Mouse (Mus musculus): ENCODE data around the gene Hist3h2a. TPM values are rescaled to one million over a fixed set of nuclear protein-coding genes. Genes with fewer than 3 reads are reported as not detected.

Gene Hist3h2a
- total and polyA plus RNA-seq, 3 experiments, result 13.5 to 108 (median 107) TPM

GRCm38 (mm10) chr11:58969659-58970058, 15.2 kb downstream of the Hist3h2a start:
- H3K4me1 ChIP-seq (ENCODE audit: insufficient read depth, low read depth, low read length), result peaks cover 71% of the 10 kb centered on the region
- ATAC-seq (ENCODE audit: extremely low read depth, insufficient number of reproducible peaks, low FRiP score, poor library complexity, severe bottlenecking) (no peak), DNase-seq (ENCODE audit: low spot score) (no peak)
- no peaks in the 10 kb centered on the region for H3K27me3 ChIP-seq (ENCODE audit: insufficient read depth, low read length)
- H3K9me3 ChIP-seq (replicated peaks), result no peaks in the 10 kb centered on the region
- TF ChIP-seq POLR2AphosphoS5 (IDR thresholded peaks at IDR 0.05; ENCODE audit: insufficient replicate concordance, low read depth, low read length), result no peak
- TF ChIP-seq CTCF (IDR thresholded peaks at IDR 0.05; ENCODE audit: low read depth, low read length), result no peak
- no peak for TF ChIP-seq GATA1 (IDR thresholded peaks at IDR 0.05; ENCODE audit: borderline replicate concordance, low read length)
- TF ChIP-seq TAL1 (conservative IDR thresholded peaks at IDR 0.05; ENCODE audit: low read depth, low read length), result no peak
- TF ChIP-seq GATA2 (IDR thresholded peaks at IDR 0.05; ENCODE audit: borderline replicate concordance, low read depth, low read length), result no peak
- H3K36me3 ChIP-seq (replicated peaks), result peaks cover 79% of the 10 kb centered on the region
- no peak overlapping the region for H3K4me3 ChIP-seq (ENCODE audit: low read depth, low read length)

- DNase-seq (ENCODE audit: low spot score), result no peak
- peaks cover 68% of the 10 kb centered on the region for H3K4me1 ChIP-seq (ENCODE audit: insufficient read depth, low read depth, low read length)
Measured at GRCm38 (mm10) chr11:58970831-58971530, 16.5 kb downstream of the Hist3h2a start.

GRCm38 (mm10) chr11:58971796-58972195, 17.3 kb downstream of the Hist3h2a start:
- H3K9me3 ChIP-seq (replicated peaks), result no peaks in the 10 kb centered on the region

More at GRCm38 (mm10) chr11:58970831-58971530, 16.5 kb downstream of the Hist3h2a start:
- TF ChIP-seq POLR2AphosphoS5 (IDR thresholded peaks at IDR 0.05; ENCODE audit: insufficient replicate concordance, low read depth, low read length) (no peak), TAL1 (conservative IDR thresholded peaks at IDR 0.05; ENCODE audit: low read depth, low read length) (no peak), GATA1 (IDR thresholded peaks at IDR 0.05; ENCODE audit: borderline replicate concordance, low read length) (no peak), GATA2 (IDR thresholded peaks at IDR 0.05; ENCODE audit: borderline replicate concordance, low read depth, low read length) (no peak), CTCF (IDR thresholded peaks at IDR 0.05; ENCODE audit: low read depth, low read length) (no peak)
- Histone ChIP-seq H3K36me3 (replicated peaks) (peaks cover 76% of the 10 kb centered on the region), H3K27me3 (ENCODE audit: insufficient read depth, low read length) (no peaks in the 10 kb centered on the region), H3K9me3 (replicated peaks) (no peaks in the 10 kb centered on the region), H3K4me3 (ENCODE audit: low read depth, low read length) (no peak overlapping the region; the same call in 1 of the 2 replicates)
- no peak for ATAC-seq (ENCODE audit: extremely low read depth, insufficient number of reproducible peaks, low FRiP score, poor library complexity, severe bottlenecking)

GRCm38 (mm10) chr11:58974414-58974813, 19.9 kb downstream of the Hist3h2a start:
- ATAC-seq (ENCODE audit: extremely low read depth, insufficient number of reproducible peaks, low FRiP score, poor library complexity, severe bottlenecking), result no peak
- no peak for DNase-seq (ENCODE audit: low spot score)
- peak overlapping the region; percentile 48; the same call in 1 of the 2 replicates for H3K4me3 ChIP-seq (ENCODE audit: low read depth, low read length)
- peaks cover 50% of the 10 kb centered on the region for H3K36me3 ChIP-seq (replicated peaks)
- TF ChIP-seq TAL1 (conservative IDR thresholded peaks at IDR 0.05; ENCODE audit: low read depth, low read length), result no peak
- no peak for TF ChIP-seq CTCF (IDR thresholded peaks at IDR 0.05; ENCODE audit: low read depth, low read length)
- no peak for TF ChIP-seq GATA1 (IDR thresholded peaks at IDR 0.05; ENCODE audit: borderline replicate concordance, low read length)
- no peak for TF ChIP-seq GATA2 (IDR thresholded peaks at IDR 0.05; ENCODE audit: borderline replicate concordance, low read depth, low read length)
- no peak for TF ChIP-seq POLR2AphosphoS5 (IDR thresholded peaks at IDR 0.05; ENCODE audit: insufficient replicate concordance, low read depth, low read length)
- no peaks in the 10 kb centered on the region for H3K9me3 ChIP-seq (replicated peaks)
- no peaks in the 10 kb centered on the region for H3K27me3 ChIP-seq (ENCODE audit: insufficient read depth, low read length)
- peaks cover 56% of the 10 kb centered on the region for H3K4me1 ChIP-seq (ENCODE audit: insufficient read depth, low read depth, low read length)

More at GRCm38 (mm10) chr11:58971796-58972195, 17.3 kb downstream of the Hist3h2a start:
- Histone ChIP-seq H3K4me3 (ENCODE audit: low read depth, low read length) (no peak overlapping the region), H3K36me3 (replicated peaks) (peaks cover 70% of the 10 kb centered on the region), H3K27me3 (ENCODE audit: insufficient read depth, low read length) (no peaks in the 10 kb centered on the region), H3K4me1 (ENCODE audit: insufficient read depth, low read depth, low read length) (peaks cover 65% of the 10 kb centered on the region)
- TF ChIP-seq CTCF (IDR thresholded peaks at IDR 0.05; ENCODE audit: low read depth, low read length) (no peak), GATA1 (IDR thresholded peaks at IDR 0.05; ENCODE audit: borderline replicate concordance, low read length) (no peak), TAL1 (conservative IDR thresholded peaks at IDR 0.05; ENCODE audit: low read depth, low read length) (no peak), GATA2 (IDR thresholded peaks at IDR 0.05; ENCODE audit: borderline replicate concordance, low read depth, low read length) (no peak), POLR2AphosphoS5 (IDR thresholded peaks at IDR 0.05; ENCODE audit: insufficient replicate concordance, low read depth, low read length) (no peak)
- DNase-seq (ENCODE audit: low spot score) (no peak), ATAC-seq (ENCODE audit: extremely low read depth, insufficient number of reproducible peaks, low FRiP score, poor library complexity, severe bottlenecking) (no peak)

- Histone ChIP-seq H3K36me3 (replicated peaks) (peaks cover 50% of the 10 kb centered on the region), H3K27me3 (ENCODE audit: insufficient read depth, low read length) (no peaks in the 10 kb centered on the region), H3K9me3 (replicated peaks) (no peaks in the 10 kb centered on the region), H3K4me1 (ENCODE audit: insufficient read depth, low read depth, low read length) (peaks cover 56% of the 10 kb centered on the region), H3K4me3 (ENCODE audit: low read depth, low read length) (peak overlapping the region; percentile 98)
- ATAC-seq (ENCODE audit: extremely low read depth, insufficient number of reproducible peaks, low FRiP score, poor library complexity, severe bottlenecking), result no peak
- TF ChIP-seq GATA2 (IDR thresholded peaks at IDR 0.05; ENCODE audit: borderline replicate concordance, low read depth, low read length) (no peak), CTCF (IDR thresholded peaks at IDR 0.05; ENCODE audit: low read depth, low read length) (no peak), GATA1 (IDR thresholded peaks at IDR 0.05; ENCODE audit: borderline replicate concordance, low read length) (no peak), TAL1 (conservative IDR thresholded peaks at IDR 0.05; ENCODE audit: low read depth, low read length) (no peak), POLR2AphosphoS5 (IDR thresholded peaks at IDR 0.05; ENCODE audit: insufficient replicate concordance, low read depth, low read length) (no peak)
- DNase-seq (ENCODE audit: low spot score), result no peak
Measured at GRCm38 (mm10) chr11:58977150-58977549, 22.7 kb downstream of the Hist3h2a start.

- Histone ChIP-seq H3K36me3 (replicated peaks) (peaks cover 50% of the 10 kb centered on the region), H3K9me3 (replicated peaks) (no peaks in the 10 kb centered on the region), H3K27me3 (ENCODE audit: insufficient read depth, low read length) (no peaks in the 10 kb centered on the region), H3K4me3 (ENCODE audit: low read depth, low read length) (peak overlapping the region; percentile 98), H3K4me1 (ENCODE audit: insufficient read depth, low read depth, low read length) (peaks cover 57% of the 10 kb centered on the region)
- DNase-seq (ENCODE audit: low spot score), result no peak
- no peak for ATAC-seq (ENCODE audit: extremely low read depth, insufficient number of reproducible peaks, low FRiP score, poor library complexity, severe bottlenecking)
- TF ChIP-seq GATA1 (IDR thresholded peaks at IDR 0.05; ENCODE audit: borderline replicate concordance, low read length) (no peak), GATA2 (IDR thresholded peaks at IDR 0.05; ENCODE audit: borderline replicate concordance, low read depth, low read length) (no peak), POLR2AphosphoS5 (IDR thresholded peaks at IDR 0.05; ENCODE audit: insufficient replicate concordance, low read depth, low read length) (no peak), CTCF (IDR thresholded peaks at IDR 0.05; ENCODE audit: low read depth, low read length) (no peak), TAL1 (conservative IDR thresholded peaks at IDR 0.05; ENCODE audit: low read depth, low read length) (no peak)
Measured at GRCm38 (mm10) chr11:58977607-58978026, 23.1 kb downstream of the Hist3h2a start.
